Mouse (Mus musculus) frontal cortex, adult 2 months (tissue): ENCODE measurements at regions not wholly inside any gene's neighbourhood (a gene's known extent, or its start where the extent isn't known, plus 50 kb on each side); places are given as distances from the start of the nearest gene placed in this dataset.
A peak's percentile ranks its signal among the peaks of the same experiment; 100 is the strongest.

Source experiments
- DNase-seq, 2 experiments: peaks; one replicate each; pipeline ENCODE4 v3.0.0; 2022; ENCODE audit warnings: low spot score in 1 of 2; ENCODE audit errors: extremely low spot score in 1 of 2

GRCm38 (mm10) chr3:52158788-52159260 is 53.9 kb upstream of the Maml3 start:
- no peak for DNase-seq

GRCm38 (mm10) chr3:52161688-52162087 is 56.8 kb upstream of the Maml3 start:
- no peak for DNase-seq

GRCm38 (mm10) chr3:52163990-52164389 is 59.1 kb upstream of the Maml3 start:
- DNase-seq: no peak

- DNase-seq: no peak
These were observed 62.5 kb upstream of the Maml3 start for GRCm38 (mm10) chr3:52167420-52167819.

- no peak for DNase-seq
These were observed 66.0 kb upstream of the Maml3 start for GRCm38 (mm10) chr3:52170847-52171246.

GRCm38 (mm10) chr3:52171303-52171702 is 66.4 kb upstream of the Maml3 start:
- no peak for DNase-seq

GRCm38 (mm10) chr3:52173490-52173889 is 68.6 kb upstream of the Maml3 start:
- no peak for DNase-seq

GRCm38 (mm10) chr3:52176108-52176507 is 71.2 kb upstream of the Maml3 start:
- DNase-seq: peak in 1 of 2 experiments; percentile 39

- no peak for DNase-seq
These were observed 74.0 kb upstream of the Maml3 start for GRCm38 (mm10) chr3:52178851-52179250.

- peak; percentile 29 to 69 for DNase-seq
These were observed 74.8 kb upstream of the Maml3 start for GRCm38 (mm10) chr3:52179686-52180085.

GRCm38 (mm10) chr3:52180306-52180705 is 75.4 kb upstream of the Maml3 start:
- DNase-seq: no peak

- DNase-seq: peak; percentile 15 to 46
These were observed 75.9 kb upstream of the Maml3 start for GRCm38 (mm10) chr3:52180785-52181184.

- DNase-seq: no peak
These were observed 76.6 kb upstream of the Maml3 start for GRCm38 (mm10) chr3:52181326-52182101.

- DNase-seq: peak in 1 of 2 experiments; percentile 58
These were observed 79.4 kb upstream of the Maml3 start for GRCm38 (mm10) chr3:52184241-52184640.

- DNase-seq: no peak
These were observed 80.5 kb upstream of the Maml3 start for GRCm38 (mm10) chr3:52185351-52185750.

- no peak for DNase-seq
These were observed 80.7 kb upstream of the Foxo1 start for GRCm38 (mm10) chr3:52187401-52187801.

- no peak for DNase-seq
These were observed 79.8 kb upstream of the Foxo1 start for GRCm38 (mm10) chr3:52188303-52188702.

- no peak for DNase-seq
These were observed 79.1 kb upstream of the Foxo1 start for GRCm38 (mm10) chr3:52189016-52189415.

- DNase-seq: no peak
These were observed 78.1 kb upstream of the Foxo1 start for GRCm38 (mm10) chr3:52190021-52190420.

- no peak for DNase-seq
These were observed 75.1 kb upstream of the Foxo1 start for GRCm38 (mm10) chr3:52193026-52193425.

GRCm38 (mm10) chr3:52194216-52194615 is 73.9 kb upstream of the Foxo1 start:
- no peak for DNase-seq

- DNase-seq: no peak
These were observed 72.7 kb upstream of the Foxo1 start for GRCm38 (mm10) chr3:52195486-52195885.
